In the genomic region with DNA sequence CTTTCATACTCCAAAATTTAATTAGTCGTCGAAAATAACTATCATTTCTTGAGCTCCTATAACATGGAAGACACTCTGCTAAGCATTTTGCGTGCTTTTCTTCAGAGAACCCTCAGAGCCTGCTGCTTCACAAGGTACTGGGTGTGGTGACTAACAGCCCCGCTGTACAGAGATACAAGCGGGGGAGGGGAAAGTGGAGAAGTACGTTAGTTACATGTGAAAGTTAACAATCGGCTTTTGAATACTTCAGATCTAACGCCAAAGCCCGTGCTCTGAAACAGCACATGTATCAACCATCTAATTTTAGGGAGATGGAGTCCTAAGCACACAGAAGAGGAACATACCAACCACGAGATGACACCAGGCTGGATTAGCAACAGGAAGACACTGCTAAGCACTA, we compare ENCODE assay signal across 10 mouse cellular contexts. TPM values are rescaled to one million over a fixed set of nuclear protein-coding genes. Genes with fewer than 3 reads are reported as not detected.
DNase-seq lines count a peak whose midpoint lies in the region; ATAC-seq lines count a peak whose summit lies in the region.
"Had no signal": no experiment of that assay in that cellular context is flagged by ENCODE, and none has a peak within 500 bp of the region (broad histone marks: within the 10 kb centered on the region; RNA-seq: fewer than 3 reads in every experiment).

No protein-coding gene starts in this region.

- H3K4me3 ChIP-seq in forebrain, embryonic 16.5 days (replicated peaks; ENCODE audit: low read length), result no peak overlapping the region
- no peak overlapping the region for H3K4me3 ChIP-seq in forebrain, embryonic 15.5 days
- H3K4me3 ChIP-seq in midbrain, embryonic 10.5 days, result 0 out of 2 replicates have a peak overlapping the region, but pooled peaks have one; percentile 9
- H3K4me3 ChIP-seq in midbrain, embryonic 15.5 days, result no peak overlapping the region
- H3K4me3 ChIP-seq in embryonic facial prominence, embryonic 15.5 days (replicated peaks), result peak overlapping the region; percentile 18

- WGBS in forebrain, embryonic 16.5 days, result 46% methylated on average over 10 of the region's 10 CpGs
- WGBS in forebrain, embryonic 15.5 days, result 39% methylated on average over 10 of the region's 10 CpGs
- WGBS in midbrain, embryonic 10.5 days, result 43% methylated on average over 10 of the region's 10 CpGs
- 42% methylated on average over 10 of the region's 10 CpGs for WGBS in midbrain, embryonic 15.5 days
- WGBS in embryonic facial prominence, embryonic 15.5 days, result 36% methylated on average over 10 of the region's 10 CpGs

- H3K4me2 ChIP-seq in forebrain, embryonic 16.5 days (ENCODE audit: low read length), result peak overlapping the region; percentile 1; the same call in 1 of the 2 replicates
- no peak overlapping the region for H3K4me2 ChIP-seq in forebrain, embryonic 15.5 days (replicated peaks)
- no peak overlapping the region for H3K4me2 ChIP-seq in midbrain, embryonic 15.5 days
- H3K4me2 ChIP-seq in embryonic facial prominence, embryonic 15.5 days (replicated peaks), result peak overlapping the region; percentile 26; the same call in 1 of the 2 replicates

- no peaks in the 10 kb centered on the region for H3K36me3 ChIP-seq in forebrain, embryonic 16.5 days (ENCODE audit: control insufficient read depth, insufficient read depth)
- H3K36me3 ChIP-seq in forebrain, embryonic 15.5 days, result no peaks in the 10 kb centered on the region
- no peaks in the 10 kb centered on the region for H3K36me3 ChIP-seq in midbrain, embryonic 10.5 days
- H3K36me3 ChIP-seq in midbrain, embryonic 15.5 days (replicated peaks), result no peaks in the 10 kb centered on the region
- H3K36me3 ChIP-seq in embryonic facial prominence, embryonic 15.5 days, result no peaks in the 10 kb centered on the region

- no peak overlapping the region for H3K27ac ChIP-seq in forebrain, embryonic 16.5 days (ENCODE audit: low read length)
- H3K27ac ChIP-seq in forebrain, embryonic 15.5 days (replicated peaks), result no peak overlapping the region
- no peak overlapping the region for H3K27ac ChIP-seq in midbrain, embryonic 10.5 days (replicated peaks)
- H3K27ac ChIP-seq in midbrain, embryonic 15.5 days, result no peak overlapping the region
- H3K27ac ChIP-seq in embryonic facial prominence, embryonic 15.5 days (replicated peaks), result no peak overlapping the region
- H3K27ac ChIP-seq: kidney, postnatal 0 days had no signal

- 0 out of 2 replicates have a peak, but pooled peaks cover 8% of the 10 kb centered on the region for H3K4me1 ChIP-seq in forebrain, embryonic 16.5 days (replicated peaks; ENCODE audit: control insufficient read depth, insufficient read depth, low read length)
- H3K4me1 ChIP-seq in forebrain, embryonic 15.5 days, result peaks cover 5% of the 10 kb centered on the region
- peaks cover 9% of the 10 kb centered on the region for H3K4me1 ChIP-seq in midbrain, embryonic 10.5 days
- H3K4me1 ChIP-seq in midbrain, embryonic 15.5 days, result peaks cover 5% of the 10 kb centered on the region; the same call in 1 of the 2 replicates
- H3K4me1 ChIP-seq in embryonic facial prominence, embryonic 15.5 days, result no peaks in the 10 kb centered on the region

- H3K27me3 ChIP-seq in forebrain, embryonic 16.5 days (replicated peaks; ENCODE audit: control insufficient read depth, insufficient read depth, low read length), result peaks cover 7% of the 10 kb centered on the region; the same call in 1 of the 2 replicates
- peaks cover 12% of the 10 kb centered on the region; the same call in 1 of the 2 replicates for H3K27me3 ChIP-seq in forebrain, embryonic 15.5 days
- H3K27me3 ChIP-seq in midbrain, embryonic 10.5 days (ENCODE audit: low read depth, poor library complexity, severe bottlenecking), result peaks cover 64% of the 10 kb centered on the region
- H3K27me3 ChIP-seq in midbrain, embryonic 15.5 days (replicated peaks), result peaks cover 32% of the 10 kb centered on the region
- no peaks in the 10 kb centered on the region for H3K27me3 ChIP-seq in embryonic facial prominence, embryonic 15.5 days

- peak; percentile 15 for DNase-seq in midbrain, embryonic 10.5 days (ENCODE audit: low spot score)
- DNase-seq in retina, postnatal 1 day, result peak; percentile 20
- DNase-seq in layer of hippocampus, adult 9-10 months (ENCODE audit: low spot score), result no peak
- DNase-seq: cerebellum, postnatal 36 days had no signal

- no peak for ATAC-seq in forebrain, embryonic 16.5 days
- ATAC-seq in forebrain, embryonic 15.5 days (replicated peaks), result no peak
- ATAC-seq in midbrain, embryonic 15.5 days (replicated peaks), result no peak
- ATAC-seq in embryonic facial prominence, embryonic 15.5 days (ENCODE audit: insufficient number of reproducible peaks, low FRiP score, low TSS enrichment, low read depth), result no peak
- ATAC-seq in CD4-positive, CD25-positive, alpha-beta regulatory T cell, adult 4 months, result no peak

- no peak overlapping the region for H3K9ac ChIP-seq in forebrain, embryonic 16.5 days (replicated peaks; ENCODE audit: low read depth, low read length)
- no peak overlapping the region for H3K9ac ChIP-seq in forebrain, embryonic 15.5 days (replicated peaks)
- H3K9ac ChIP-seq in midbrain, embryonic 15.5 days, result no peak overlapping the region
- no peak overlapping the region for H3K9ac ChIP-seq in embryonic facial prominence, embryonic 15.5 days

- no peaks in the 10 kb centered on the region for H3K9me3 ChIP-seq in forebrain, embryonic 16.5 days (ENCODE audit: control insufficient read depth, low read length)
- H3K9me3 ChIP-seq in forebrain, embryonic 15.5 days, result no peaks in the 10 kb centered on the region
- H3K9me3 ChIP-seq in midbrain, embryonic 10.5 days (replicated peaks), result no peaks in the 10 kb centered on the region
- H3K9me3 ChIP-seq in midbrain, embryonic 15.5 days, result no peaks in the 10 kb centered on the region
- H3K9me3 ChIP-seq in embryonic facial prominence, embryonic 15.5 days (replicated peaks), result no peaks in the 10 kb centered on the region

RNA-seq across cellular contexts. Expression of gene Foxd3, which starts 55.4 kb away (rescaled TPM):
- polyA plus RNA-seq in forebrain, embryonic 16.5 days (2015; fragmentation: Nextera tagmentation; extraction: Ambion mirVana), result 0.10 and 0.14 TPM in 2 replicates
- polyA plus RNA-seq in forebrain, embryonic 15.5 days (2015; fragmentation: Nextera tagmentation; extraction: Ambion mirVana), result 0.11 TPM in 1 of 2 replicates, not detected in the other
- 0.05 and 0.23 TPM in 2 replicates for polyA plus RNA-seq in midbrain, embryonic 10.5 days (2016; fragmentation: Nextera tagmentation; extraction: Ambion mirVana)
- polyA plus RNA-seq in midbrain, embryonic 15.5 days (2015; fragmentation: Nextera tagmentation; extraction: Ambion mirVana), result 0.14 TPM in 1 of 2 replicates, not detected in the other
- polyA plus RNA-seq in embryonic facial prominence, embryonic 15.5 days (2015; fragmentation: Nextera tagmentation; extraction: Ambion mirVana), result 1.7 and 1.8 TPM in 2 replicates
- not detected for polyA plus RNA-seq in CD4-positive, CD25-positive, alpha-beta regulatory T cell, adult 4 months (2017; shearing (Covaris generic))

Comparison
In these comparisons a context has a peak if more than half of its experiments do, and no peak if none do; other contexts are left out.
1. H3K4me2 ChIP-seq: peak in forebrain, embryonic 16.5 days (single experiment) and embryonic facial prominence, embryonic 15.5 days (single experiment); none in forebrain, embryonic 15.5 days (single experiment) and midbrain, embryonic 15.5 days (single experiment).
2. H3K4me3 ChIP-seq: peak in midbrain, embryonic 10.5 days (single experiment) and embryonic facial prominence, embryonic 15.5 days (single experiment); none in forebrain, embryonic 16.5 days (single experiment), forebrain, embryonic 15.5 days (single experiment) and midbrain, embryonic 15.5 days (single experiment).